Mouse (Mus musculus): ENCODE data around the gene Macrod1. TPM values are rescaled to one million over a fixed set of nuclear protein-coding genes. Genes with fewer than 3 reads are reported as not detected.
A peak's percentile ranks its signal among the peaks of the same experiment; 100 is the strongest.

Gene Macrod1
- total RNA-seq, 4 experiments from 2014 or later = 16.7 to 19.7 (median 18.0) TPM

DNA sequence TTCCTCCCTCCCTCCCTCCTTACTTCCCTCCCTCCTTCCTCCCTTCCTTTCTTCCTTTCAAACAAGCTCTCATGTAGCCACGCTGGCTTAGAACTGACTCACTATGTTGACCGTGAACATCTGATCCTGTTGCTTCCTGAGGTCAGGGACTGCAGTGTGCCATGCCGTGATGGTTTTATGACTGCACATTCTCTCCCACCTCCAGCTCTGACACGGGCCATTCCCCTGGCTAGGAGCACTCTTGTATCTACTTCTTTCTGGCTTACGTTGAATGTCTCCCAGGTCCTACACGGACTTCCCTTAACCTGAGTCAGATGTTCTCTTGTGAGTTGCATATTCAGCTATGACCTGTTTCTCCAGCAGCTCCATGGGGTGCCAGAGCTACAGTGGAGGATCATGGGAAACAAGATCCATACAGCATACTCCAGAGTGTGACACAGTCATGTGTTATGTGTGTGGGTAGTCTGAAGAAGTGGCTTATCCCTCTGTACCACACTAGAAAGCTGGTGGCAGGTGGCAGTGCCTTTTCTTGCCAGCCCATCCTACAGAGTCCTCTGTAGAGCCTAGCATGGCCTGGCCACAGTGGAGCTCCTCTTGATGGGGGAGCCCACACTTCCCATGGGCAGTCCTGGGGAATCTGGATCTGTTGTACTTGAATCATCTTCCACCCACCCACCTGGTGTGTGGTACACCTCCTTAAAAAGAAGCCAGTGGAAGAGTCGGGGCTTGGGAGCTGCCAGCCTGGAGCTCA lies 25.1 kb downstream of the Macrod1 start:
- DNase-seq (ENCODE audit: low spot score in 2 of 2) = peak in 1 of 2 experiments; percentile 80

- DNase-seq (ENCODE audit: low spot score in 2 of 2) = peak in 1 of 2 experiments; percentile 75
Measured at GRCm38 (mm10) chr19:7083035-7083794, 26.6 kb downstream of the Macrod1 start.

DNA sequence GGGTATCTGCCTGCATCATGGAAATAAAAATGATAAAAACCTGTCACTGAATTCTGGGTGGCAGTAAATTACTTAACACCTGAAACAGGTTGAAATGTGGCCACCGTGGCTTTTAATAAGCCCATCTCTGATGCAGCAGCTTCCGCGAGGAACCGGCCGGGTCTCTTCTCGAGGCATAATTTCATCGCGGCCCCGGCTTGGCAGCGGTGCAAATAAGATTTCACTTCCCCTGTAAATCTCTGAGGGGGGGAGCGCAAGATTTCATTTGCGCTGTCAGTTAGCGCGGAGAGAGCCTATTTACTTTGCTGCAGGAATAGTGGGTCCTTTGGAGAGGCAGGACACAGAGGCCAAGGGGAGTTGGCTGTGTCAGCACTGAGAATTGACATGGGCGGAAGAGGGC lies 28.1 kb downstream of the Macrod1 start:
- DNase-seq (ENCODE audit: low spot score in 2 of 2) = no peak

DNA sequence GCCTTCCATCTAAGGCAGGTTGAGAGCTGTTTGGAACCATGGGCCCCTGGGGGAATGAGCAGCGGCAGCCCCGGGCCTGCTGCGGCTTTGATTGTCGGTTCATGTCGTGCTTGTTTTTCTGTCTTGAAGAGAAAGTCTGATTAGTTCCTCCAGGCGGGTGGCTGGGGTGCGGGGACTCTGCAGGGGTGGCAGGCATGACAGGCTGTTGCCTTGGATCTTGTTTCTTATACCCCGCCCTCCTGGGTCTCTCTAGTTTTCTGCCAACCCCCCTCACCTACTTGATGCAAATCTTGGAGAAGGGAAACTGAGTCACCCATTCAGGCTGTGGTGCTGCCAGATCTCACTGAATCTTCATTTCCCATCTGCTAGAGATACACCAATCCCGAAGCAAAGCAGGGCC lies 31.9 kb downstream of the Macrod1 start:
- no peak for DNase-seq (ENCODE audit: low spot score in 2 of 2)

GRCm38 (mm10) chr19:7089050-7089449 lies 32.4 kb downstream of the Macrod1 start:
- no peak for DNase-seq (ENCODE audit: low spot score in 2 of 2)

- no peak for DNase-seq (ENCODE audit: low spot score in 2 of 2)
Measured at GRCm38 (mm10) chr19:7089842-7090251, 33.2 kb downstream of the Macrod1 start.

DNA sequence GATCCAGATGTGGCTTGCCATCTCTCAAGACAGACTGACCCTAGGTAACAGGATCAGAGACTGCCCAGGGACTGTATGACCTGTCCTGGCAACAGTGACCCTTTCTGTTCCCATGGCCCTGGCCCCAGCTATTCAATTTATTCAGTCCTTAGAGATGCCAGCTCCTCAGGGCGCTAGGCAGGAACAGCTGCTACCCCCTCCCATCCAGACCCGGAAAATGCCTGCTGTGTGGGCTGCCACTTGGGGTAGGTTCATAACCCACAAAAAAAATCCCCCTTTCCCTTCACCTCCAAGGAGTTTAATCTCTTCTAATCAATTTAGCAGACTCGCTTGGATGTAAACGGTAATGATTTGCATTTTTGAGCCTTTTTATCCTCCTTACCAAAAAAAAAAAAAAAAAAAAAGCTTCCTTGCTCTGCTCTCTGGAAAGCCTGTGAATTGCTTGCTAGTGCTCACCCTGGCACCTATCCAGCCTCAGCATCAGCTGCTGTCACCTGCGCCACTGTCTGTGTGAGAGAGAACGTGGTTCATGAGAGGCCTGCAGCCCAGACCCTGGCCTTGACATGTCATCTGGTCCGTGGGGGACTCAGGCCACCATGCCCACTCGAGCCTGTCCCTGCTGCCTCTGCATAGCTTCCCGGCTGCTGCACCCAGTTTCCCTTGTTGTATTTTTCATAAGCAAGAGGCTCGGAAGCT lies 33.9 kb downstream of the Macrod1 start:
- DNase-seq (ENCODE audit: low spot score in 2 of 2) = no peak

GRCm38 (mm10) chr19:7091448-7092050 lies 34.9 kb downstream of the Macrod1 start:
- DNase-seq (ENCODE audit: low spot score in 2 of 2) = no peak

DNA sequence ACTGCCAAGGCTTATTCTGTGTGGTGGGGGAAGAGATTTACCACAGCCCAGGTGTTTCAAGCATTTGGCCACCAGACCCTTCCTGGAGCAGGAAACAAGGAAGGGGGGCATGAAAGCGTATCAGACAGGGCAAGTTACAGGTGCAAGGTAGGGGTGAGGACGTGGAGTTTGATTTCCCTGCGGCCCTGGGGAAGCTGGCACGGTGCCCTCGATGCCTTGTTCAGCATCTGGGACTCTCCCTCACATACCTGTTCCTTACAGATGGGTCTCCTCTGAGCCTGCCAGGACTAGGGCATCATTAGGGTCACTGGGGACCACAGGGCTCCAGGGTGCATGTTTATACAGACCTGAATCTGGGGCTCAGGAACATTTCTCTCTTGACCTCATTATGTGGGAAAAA lies 36.1 kb downstream of the Macrod1 start:
- DNase-seq (ENCODE audit: low spot score in 2 of 2) = no peak

GRCm38 (mm10) chr19:7099620-7100155 lies 43.1 kb downstream of the Macrod1 start:
- no peak for DNase-seq (ENCODE audit: low spot score in 2 of 2)

DNA sequence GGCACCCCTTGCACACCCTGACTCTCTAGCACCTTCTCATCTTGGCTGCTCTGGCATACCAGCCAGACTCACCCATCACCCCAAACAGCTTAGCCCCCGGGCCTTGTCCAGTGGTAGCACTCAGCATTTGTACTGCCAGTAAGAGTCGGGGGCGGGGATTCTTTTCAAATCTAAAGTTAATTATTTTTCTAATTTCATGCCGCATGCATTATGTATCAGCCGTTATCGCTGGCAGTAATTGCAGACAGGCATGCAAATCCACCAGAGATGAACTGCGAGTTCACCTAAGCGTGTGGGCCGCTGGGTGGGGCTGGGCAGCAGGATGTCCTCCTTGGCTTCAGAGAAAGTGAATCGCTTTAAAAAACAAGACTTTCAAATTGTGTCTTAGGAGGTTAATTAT lies 45.4 kb downstream of the Macrod1 start:
- no peak for DNase-seq (ENCODE audit: low spot score in 2 of 2)

DNA sequence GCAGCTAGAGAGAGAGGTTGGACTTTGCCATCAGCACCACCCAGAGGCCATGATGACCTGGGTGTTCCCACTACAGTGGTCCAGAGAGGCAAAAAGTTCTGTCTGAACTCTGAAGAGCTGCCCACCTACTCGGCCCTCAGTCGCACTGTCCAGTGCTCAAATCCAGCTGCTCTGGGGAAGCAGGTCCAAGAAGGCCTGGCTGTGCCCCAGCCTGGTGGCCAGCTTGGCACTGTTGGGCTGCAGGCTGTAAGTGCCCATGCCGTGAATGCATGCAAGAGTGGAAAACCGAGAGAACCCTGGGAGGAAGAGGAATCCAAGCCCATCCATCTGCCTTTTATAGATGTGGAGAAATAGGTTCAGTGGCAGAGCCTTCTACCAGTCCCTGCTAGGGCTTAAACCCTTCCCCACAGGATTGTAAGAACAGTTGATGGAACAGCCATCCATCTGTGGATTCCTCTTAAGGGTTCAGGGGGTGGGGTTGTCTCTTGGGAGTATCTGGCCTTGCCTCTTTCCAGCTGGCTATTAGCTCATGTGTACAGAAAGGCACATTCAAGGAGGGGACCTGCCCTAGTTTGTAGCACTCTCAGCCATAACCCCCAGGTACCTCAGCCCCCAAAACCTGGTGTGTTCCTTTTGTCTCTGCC lies 46.9 kb downstream of the Macrod1 start:
- DNase-seq (ENCODE audit: low spot score in 2 of 2) = no peak

DNA sequence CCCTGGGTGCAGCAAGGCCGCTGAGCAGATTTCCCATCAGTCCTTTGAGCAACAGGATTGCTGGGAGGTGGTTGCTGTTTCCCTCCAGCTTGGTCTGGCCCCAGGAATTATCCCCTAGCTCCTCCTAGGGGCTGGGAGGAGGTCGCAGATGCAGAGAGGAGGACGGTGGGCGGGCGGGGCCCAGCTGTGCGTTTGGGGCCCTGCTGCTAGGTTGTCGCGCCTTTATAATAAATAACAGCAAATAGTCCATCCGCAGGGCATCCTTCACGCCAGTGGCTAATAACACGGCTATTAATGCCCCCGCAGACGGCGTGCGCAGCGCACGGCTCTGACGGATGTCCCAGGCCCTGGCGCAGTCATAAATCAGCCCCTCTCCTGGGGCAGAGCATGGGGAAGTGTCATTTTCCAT lies 47.4 kb downstream of the Macrod1 start:
- no peak for DNase-seq (ENCODE audit: low spot score in 2 of 2)

GRCm38 (mm10) chr19:7105544-7105943 lies 48.9 kb downstream of the Macrod1 start, which contains the start of gene Flrt1:
Gene Flrt1, minus strand, starts transcription at chr19:7105729.
- no peak for DNase-seq (ENCODE audit: low spot score in 2 of 2)

- no peak for DNase-seq (ENCODE audit: low spot score in 2 of 2)
Measured at GRCm38 (mm10) chr19:7106566-7106965, 50.0 kb downstream of the Macrod1 start.

DNA sequence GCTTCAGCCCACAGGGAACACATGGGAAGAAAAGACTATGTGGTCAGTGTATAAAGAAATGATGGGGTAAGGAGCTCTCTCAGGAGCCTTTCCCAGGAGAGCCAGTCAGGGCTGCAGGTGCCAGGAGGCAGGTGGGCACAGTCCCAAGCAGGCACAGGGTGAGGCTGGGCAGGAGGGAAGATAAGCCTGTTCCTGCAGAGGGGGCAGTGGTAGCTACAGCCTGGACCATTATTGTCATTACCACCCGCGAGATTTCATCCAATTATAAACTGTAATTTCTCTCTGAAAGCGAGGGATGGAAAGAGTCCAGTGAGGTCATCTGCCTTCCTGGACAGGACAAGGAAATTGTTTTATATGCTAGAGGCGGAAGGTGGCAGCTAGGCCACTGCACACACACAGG lies 50.6 kb downstream of the Macrod1 start:
- no peak for DNase-seq (ENCODE audit: low spot score in 2 of 2)

DNA sequence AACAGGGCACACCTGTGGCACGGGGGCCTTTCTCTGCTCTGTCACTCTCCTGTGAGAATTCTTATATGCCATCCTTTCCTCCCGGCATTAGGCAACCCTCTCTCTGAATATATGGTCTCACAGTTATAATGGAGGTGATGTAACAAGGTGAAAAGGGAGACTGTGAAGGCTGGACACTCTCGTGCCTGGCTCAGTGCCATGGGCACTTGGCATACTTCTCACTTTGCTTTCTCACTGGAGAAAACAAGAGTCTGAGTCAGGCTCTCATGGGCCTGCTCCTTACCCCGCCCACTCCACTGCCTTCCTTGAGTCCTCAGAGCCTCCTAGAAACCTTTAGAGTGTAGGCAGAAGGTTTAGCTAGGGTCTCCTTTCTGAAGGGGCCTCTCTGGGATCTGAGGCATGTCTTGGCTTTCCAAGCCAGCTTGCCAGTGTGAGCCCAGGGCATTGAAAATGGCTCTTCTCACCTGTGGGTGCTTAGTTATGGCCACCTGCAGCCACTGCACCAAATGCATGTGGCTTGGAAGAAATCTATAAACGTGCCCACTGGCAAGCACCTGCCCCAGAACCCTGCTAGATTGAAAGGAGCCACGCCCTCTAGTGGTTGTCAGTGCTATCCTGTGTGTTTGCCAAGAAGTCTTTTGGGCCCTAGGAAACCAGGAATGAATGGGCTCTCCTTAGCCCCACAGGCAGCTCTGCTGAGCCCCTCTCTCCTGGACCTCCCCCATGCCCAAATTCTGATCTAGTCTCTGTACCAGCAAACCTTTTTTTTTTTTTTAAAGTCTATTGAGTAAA lies 51.7 kb downstream of the Macrod1 start:
- DNase-seq (ENCODE audit: low spot score in 2 of 2) = no peak

DNA sequence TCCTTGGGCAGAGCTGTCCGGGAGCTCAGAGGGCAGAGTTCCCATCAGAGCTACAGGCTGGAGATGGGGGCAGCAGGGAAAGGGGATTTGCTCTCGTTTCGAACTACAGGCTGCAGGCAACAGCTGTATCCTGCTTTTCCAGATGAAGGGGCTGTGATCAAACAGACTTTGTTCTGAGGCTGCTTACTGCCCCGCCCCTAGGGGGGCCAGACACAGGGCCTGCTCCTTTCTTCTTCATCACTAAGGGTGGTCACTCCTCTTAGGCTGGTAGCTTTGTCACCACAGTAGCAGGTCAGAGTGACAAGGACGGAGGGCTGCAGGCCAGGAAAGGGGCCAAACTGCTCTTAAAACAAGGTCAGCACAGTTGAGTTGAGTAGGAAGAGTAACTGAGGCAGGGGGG lies 53.5 kb downstream of the Macrod1 start:
- DNase-seq (ENCODE audit: low spot score in 2 of 2) = no peak

DNA sequence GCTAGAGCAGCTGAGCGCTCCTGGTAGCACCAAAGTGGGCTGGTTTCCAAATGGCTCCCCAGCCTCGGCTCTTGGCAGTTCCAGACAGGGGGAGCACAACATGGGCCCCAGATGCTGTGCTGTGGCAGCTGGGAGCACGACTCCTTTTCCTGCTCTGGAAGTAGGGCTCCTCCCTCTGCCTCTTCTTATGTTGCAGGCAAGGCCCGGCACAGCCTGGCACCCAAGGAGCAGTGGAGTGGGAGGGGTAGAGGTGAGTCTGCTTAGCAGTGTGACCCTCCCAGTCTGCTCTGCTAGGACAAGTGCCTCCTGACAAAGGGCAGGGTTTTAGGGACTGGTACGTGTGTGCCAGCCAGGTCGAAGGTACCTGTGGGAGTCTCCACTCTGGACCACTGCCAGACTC lies 54.3 kb downstream of the Macrod1 start:
- no peak for DNase-seq (ENCODE audit: low spot score in 2 of 2)

GRCm38 (mm10) chr19:7111309-7111708 lies 54.7 kb downstream of the Macrod1 start:
- no peak for DNase-seq (ENCODE audit: low spot score in 2 of 2)

Measured in left cerebral cortex, adult 8-10 months (tissue).